Mouse (Mus musculus): ENCODE data around the gene Psd.

Psd gene

DNA sequence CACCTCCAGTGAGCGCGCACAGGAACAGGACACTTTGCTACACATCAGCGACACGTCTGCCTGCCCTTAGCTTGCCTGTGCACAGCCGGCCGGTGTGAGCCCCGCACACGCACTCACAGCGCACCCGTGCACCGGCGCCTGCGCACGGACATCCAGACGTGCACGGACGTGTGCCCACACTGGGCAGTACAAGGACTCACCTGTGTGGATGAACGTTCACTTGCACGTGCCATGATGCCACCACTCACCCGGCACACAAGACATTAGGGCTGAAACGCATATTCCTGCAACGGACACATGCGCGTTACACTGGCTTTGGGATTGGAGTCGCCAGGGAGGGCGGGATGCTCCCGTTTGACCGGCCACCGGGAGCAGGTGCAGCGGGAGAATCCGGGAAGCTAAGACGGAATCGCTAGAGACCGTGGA is 22.0 kb downstream of the Psd start:
- DNase-seq: no peak

DNA sequence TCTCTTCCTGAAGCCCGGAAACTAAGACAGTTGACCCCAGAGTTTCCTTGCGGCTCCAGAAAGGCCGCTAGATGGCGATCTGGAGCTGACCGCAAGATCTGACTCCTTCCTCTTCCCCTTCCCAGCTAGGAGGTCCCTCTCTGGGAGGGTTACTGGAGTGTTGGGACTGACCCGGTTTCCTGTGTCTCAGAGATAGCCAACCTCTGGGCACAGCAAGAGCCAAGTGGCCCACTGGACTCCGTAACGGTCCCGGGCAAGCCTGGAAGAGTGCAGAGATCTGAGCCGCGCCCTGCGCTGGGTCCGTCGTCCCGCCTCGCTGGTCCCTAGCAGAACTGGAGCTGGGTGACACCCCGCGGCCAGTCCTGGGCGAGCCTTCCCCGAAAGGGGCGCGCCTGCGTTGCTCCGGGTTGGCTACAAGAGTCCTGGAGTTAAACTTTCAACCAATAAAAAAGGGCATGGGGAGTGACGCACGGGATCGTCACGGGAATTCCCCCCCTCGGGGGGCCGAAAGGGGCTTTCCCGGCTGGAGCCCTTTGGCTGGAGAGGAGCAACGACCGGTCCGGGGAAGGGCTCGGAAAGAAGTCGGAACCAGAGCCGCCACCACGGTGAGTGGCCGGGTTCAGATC is 22.6 kb downstream of the Psd start, which contains the start of gene Nfkb2:
Gene Nfkb2, plus strand, starts transcription at position 105 of the 626 bp plus-strand sequence.
- peak; percentile 79 for DNase-seq

GRCm38 (mm10) chr19:46303251-46304215 is 23.4 kb downstream of the Psd start:
- DNase-seq: no peak

DNA sequence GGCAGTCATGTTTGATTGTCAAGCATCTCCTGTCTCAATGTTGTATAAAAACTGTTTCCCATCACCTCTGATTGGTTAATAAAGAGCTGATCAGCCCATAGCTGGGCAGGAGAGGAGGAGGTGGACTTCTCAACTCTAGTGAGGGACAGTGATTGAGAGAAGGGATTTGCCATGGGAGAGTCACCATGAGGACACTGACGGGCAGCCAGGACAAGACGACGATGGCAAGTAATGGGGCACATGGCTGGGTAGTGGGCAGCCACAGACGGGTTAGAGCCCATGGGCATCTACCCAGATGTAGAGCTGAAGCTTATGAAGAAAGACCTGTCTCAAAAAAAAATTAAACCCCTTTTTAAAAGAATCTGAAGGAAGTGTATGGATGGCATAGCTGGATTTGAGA is 24.4 kb downstream of the Psd start:
- DNase-seq: no peak

DNA sequence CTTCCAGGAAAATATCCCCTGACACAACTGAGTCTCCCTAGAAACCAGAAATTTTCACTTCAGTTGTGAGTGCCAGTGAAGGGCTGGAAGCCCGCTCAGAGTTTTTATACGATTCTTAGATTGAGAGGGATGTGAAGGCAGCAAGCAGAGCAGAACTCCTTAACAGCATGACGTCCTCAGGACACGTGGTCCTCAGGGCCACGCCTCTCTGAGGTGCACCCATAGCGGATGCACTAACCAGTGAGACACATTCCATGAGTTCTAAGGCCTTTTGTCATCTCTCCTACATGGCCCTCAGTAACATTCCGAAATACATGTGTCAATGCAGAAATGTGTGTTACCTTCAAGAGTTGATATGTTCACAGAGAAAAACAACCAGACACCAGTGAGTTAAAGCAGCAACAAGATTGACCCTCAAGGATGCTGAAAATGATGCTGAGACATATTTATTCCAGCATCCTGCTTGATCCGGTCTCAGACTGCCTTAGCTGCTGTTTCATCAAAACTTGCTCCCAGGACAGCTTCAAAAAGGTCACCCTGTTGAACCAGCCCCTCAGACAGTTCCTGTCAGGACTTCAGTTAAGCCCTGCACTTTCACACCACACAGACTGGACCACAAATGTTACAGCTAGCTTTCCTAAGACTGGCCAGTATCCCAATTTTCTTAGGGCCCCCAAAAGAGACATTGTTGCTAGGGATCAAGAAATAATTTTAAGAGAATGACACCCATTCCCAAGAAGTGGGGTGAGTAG is 26.5 kb downstream of the Psd start:
- DNase-seq: no peak

DNA sequence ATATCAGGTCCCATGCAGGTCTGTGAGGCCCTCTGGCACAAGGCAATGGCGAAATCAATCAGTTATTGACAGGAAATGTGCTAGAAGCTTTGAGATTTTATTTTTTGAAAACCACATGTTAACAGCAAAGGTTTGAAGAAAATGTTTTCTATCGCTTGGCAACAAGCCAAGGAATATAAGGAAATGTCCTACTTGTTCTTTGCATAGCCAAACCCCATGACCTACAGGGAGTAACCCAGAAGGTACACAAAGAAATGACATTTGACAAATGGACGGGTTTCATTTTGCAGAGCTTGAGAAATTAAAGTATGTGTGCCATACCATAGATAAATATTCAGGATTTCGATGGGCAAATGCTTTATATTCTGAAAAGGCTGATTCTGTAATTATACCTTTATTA is 30.0 kb downstream of the Psd start:
- DNase-seq: no peak

- no peak for DNase-seq
Observed at GRCm38 (mm10) chr19:46290535-46291105, 36.3 kb downstream of the Psd start.

DNA sequence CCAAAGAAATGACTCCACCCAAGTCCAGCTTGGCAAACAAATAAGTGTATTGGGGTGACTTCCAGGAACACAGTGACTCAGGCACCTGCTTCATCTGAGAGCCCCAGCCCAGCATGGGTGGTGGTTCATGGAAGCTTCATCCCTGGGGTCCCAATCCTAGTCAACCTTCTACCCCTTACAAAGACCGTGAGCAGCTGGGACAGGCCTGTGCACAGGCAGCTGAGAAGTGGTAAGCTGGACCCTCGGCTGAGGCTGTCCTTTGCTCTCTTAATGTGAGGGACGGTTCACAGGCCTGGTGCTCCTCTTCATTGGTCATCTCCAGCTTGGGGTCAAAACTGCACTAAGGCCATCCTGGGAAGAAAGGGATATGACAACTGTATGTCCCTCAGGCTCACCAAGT is 39.4 kb downstream of the Psd start:
- DNase-seq: no peak

DNA sequence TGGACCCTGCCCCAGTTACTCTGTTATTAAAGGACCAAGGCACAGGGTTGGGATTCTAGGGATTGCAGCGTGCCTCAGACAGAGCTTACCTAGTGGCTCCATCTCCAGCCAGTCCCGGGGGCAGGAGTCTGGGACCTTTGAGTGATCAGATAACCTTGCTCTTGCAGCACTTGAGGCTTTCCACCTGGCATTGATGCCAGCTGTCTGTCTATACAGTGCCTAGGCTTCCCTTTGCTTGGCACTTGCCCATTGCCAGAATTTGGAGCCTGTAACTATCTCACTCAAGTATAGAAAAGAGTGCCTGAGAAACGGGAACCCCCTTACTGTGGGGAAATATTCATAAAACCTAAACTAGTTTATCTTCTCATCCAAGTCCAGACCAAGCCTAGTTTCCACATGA is 40.0 kb downstream of the Psd start:
- DNase-seq: no peak

DNA sequence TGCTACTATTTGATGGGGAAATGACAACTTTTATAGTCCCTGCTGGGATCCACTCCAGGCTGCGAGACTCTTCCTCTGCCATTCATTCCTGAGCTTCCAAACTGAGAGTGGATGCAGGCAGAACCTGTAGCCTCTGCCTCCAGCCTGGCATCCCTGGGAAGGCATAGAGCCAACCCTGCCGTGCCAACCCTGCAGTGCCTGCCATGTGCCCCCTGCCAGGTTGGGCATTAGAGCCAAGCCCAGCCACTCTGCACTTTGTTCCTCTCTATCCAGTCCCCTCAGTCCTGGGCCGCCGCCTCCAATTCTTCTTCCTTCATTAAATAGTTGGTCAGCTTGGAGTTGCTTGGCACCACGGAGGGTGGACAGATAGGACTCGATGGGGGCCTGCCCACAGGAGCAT is 40.9 kb downstream of the Psd start:
- no peak for DNase-seq

- no peak for DNase-seq
Observed at GRCm38 (mm10) chr19:46285631-46286030, 41.3 kb downstream of the Psd start.

GRCm38 (mm10) chr19:46284686-46285085 is 42.3 kb downstream of the Psd start:
- DNase-seq: no peak

- no peak for DNase-seq
Observed at GRCm38 (mm10) chr19:46282081-46282849, 44.7 kb downstream of the Psd start.

DNA sequence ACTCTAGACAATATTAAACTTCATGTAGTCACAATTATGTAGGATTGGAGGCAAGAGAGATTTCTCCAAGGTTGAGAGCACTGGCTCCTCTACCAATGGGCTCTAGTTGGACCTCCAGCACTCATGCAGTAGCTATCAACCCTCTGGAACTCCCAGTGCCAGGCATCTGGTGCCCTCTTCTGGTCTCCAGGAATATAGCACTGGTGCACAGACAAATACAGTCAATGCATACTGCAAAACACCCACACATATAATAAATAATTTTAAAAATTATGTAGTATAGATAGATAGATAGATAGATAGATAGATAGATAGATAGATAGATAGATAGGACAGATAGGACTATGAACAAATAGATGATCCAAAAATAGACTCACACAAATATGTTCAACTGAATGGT is 51.6 kb downstream of the Psd start:
- DNase-seq: no peak

- DNase-seq: no peak
Observed at GRCm38 (mm10) chr19:46264762-46265161, 62.2 kb downstream of the Psd start.
